Mouse (Mus musculus) adrenal gland (tissue): ENCODE results near the gene Gm16223.

Source experiments
- intact Hi-C: fragments of 180-260 bp; cut with DNase I; formaldehyde crosslinking; loops from one replicate; pipeline ENCODE4 v1.15.1; 2025

Gene Gm16223

DNA sequence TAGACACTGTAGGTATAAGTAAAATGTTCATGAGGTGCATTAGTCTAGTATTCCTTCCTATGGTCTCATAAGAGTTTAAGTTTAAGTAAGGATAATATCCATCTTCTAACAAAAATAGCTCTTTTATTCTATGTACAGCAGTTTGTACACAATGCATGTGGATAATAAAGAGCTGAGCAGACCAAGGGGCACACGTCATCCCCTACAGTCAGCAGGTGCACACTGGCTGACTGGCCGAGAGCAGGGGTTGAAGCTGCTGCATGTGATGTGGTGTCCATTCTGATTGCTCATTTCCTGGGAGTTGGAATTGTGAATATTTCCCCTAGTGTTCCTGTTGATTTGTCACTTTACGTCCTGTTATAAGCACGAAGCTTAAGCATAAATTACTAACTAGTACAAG is 144.6 kb downstream of the Gm16223 start:
- intact Hi-C loops, result no loop called here

- intact Hi-C loops, result no loop called here
These were observed 157.1 kb downstream of the Gm16223 start for GRCm38 (mm10) chr5:42224840-42225239.

DNA sequence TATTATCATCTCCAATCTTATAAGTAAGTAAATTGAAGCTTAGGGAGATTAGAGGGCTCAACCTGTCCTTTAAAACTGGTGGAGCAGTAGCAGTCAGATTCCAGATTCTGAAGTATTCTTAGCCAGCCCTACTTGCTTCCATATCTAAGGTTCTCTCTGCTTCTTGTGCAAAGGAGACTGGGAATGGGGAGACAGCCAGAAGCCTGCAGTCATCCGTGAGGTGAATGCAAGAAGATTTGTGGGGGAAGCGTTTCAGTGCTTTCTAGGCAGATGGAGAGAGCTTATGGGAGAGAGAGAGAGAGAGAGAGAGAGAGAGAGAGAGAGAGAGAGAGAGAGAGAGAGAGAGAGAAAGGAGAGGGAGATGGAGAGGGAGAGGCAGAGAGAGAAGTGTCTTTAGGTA is 160.9 kb downstream of the Gm16223 start:
- intact Hi-C loops, result no loop called here

DNA sequence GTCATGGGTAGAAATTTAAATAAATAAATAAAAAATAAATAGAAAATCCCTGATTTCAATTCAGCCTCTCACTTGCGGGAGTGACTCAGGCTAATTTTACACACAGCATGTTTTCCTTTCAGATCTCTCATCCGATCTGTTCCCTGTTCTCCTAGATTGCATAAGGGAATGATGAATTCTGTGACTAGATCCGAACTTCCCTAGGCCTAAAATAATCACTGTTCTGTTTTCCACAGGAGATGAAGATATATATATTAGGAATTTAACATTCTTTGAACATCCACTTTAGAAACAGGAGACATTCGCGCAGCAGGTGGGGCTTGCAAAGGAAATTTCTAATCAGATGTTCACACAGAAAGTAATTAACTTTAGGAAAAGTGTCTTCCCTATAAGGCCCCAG is 171.5 kb downstream of the Gm16223 start:
- intact Hi-C loops, result no loop called here

DNA sequence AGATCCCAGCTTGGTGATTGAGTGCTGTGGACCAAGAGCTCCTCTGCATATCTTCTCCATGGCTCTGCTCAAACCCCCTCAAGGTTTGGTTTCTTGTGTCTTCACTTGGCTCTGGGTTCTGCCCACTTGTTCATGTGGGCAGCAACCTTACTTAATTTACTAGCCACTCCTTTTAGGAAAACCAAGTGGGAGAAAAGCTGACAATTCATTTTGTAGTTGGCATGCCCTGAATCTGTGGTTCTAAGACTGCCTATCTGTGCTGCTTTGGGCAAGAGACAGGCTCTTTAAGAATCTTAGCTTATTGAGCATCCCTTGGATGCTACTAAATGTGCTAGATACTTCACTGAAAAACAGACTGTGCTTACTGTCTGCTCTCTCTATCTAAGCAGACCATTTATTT is 172.0 kb downstream of the Gm16223 start:
- intact Hi-C loops, result no loop called here

DNA sequence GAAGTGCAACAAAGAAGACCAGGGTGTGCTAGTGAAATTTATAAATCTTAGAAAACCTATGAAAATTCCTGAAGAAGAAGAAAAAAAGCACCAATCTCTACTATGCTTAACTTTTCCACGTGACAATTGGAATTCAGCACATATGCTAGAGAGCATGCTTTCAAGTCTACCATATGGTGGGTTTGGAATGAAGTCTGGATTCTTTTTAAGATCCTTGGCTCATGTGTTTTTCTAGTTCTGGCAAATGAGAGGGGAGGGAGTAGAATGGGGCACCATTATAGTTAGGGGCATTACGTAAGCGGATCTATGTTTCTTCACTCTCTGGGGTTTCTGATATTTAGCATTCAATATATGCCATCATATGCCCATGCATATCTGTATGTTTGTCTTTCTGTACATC is 182.6 kb downstream of the Gm16223 start:
- intact Hi-C loops, result no loop called here
